Mouse (Mus musculus): ENCODE data around the gene Sh2b3. TPM values are rescaled to one million over a fixed set of nuclear protein-coding genes. Genes with fewer than 3 reads are reported as not detected.

Sh2b3 gene
- total RNA-seq, 2 experiments from 2014 or later: 18.5 to 18.7 TPM

GRCm38 (mm10) chr5:121795800-121796199 is 41.6 kb downstream of the Sh2b3 start:
- DNase-seq (ENCODE audit: low spot score in 2 of 2): no peak

- DNase-seq (ENCODE audit: low spot score in 2 of 2): no peak
These were observed 46.4 kb downstream of the Sh2b3 start for GRCm38 (mm10) chr5:121791026-121791425.

- no peak for DNase-seq (ENCODE audit: low spot score in 2 of 2)
These were observed 53.5 kb downstream of the Sh2b3 start for GRCm38 (mm10) chr5:121783862-121784500.

GRCm38 (mm10) chr5:121782467-121782866 is 55.0 kb downstream of the Sh2b3 start:
- no peak for DNase-seq (ENCODE audit: low spot score in 2 of 2)

- no peak for DNase-seq (ENCODE audit: low spot score in 2 of 2)
These were observed 57.3 kb downstream of the Sh2b3 start for GRCm38 (mm10) chr5:121780180-121780579.

- peak; percentile 47 to 76 for DNase-seq (ENCODE audit: low spot score in 2 of 2)
These were observed 58.8 kb downstream of the Sh2b3 start for GRCm38 (mm10) chr5:121778485-121779119.

GRCm38 (mm10) chr5:121771611-121772010 is 65.8 kb downstream of the Sh2b3 start:
- no peak for DNase-seq (ENCODE audit: low spot score in 2 of 2)

- no peak for DNase-seq (ENCODE audit: low spot score in 2 of 2)
These were observed 67.6 kb downstream of the Sh2b3 start for GRCm38 (mm10) chr5:121769827-121770226.

- peak in 1 of 2 experiments; percentile 49 for DNase-seq (ENCODE audit: low spot score in 2 of 2)
These were observed 69.9 kb downstream of the Sh2b3 start for GRCm38 (mm10) chr5:121767564-121767963.

GRCm38 (mm10) chr5:121766038-121766773 is 71.2 kb downstream of the Sh2b3 start:
- no peak for DNase-seq (ENCODE audit: low spot score in 2 of 2)

Small RNAs within 50 kb of the gene (microRNA-seq; reads per million reads assigned to microRNA genes)
- gene Mir7031: 3.8 to 5.7 reads per million in 2 experiments

Other genes with a start within 250 kb of the Sh2b3 start
- gene Aldh2, start 243.8 kb downstream of the Sh2b3 start, total RNA-seq (2021): 10 to 100 TPM; 88.3 to 96.7 TPM
- 1 to 10 TPM; 4.7 to 4.9 TPM for gene Acad12, start 218.7 kb downstream of the Sh2b3 start, total RNA-seq (2021)
- 1 to 10 TPM; 3.3 to 3.5 TPM for gene Acad10, start 177.1 kb downstream of the Sh2b3 start, total RNA-seq (2021)
- 10 to 100 TPM; 60.3 to 65.6 TPM for gene Brap, start 177.1 kb downstream of the Sh2b3 start, total RNA-seq (2021)
- gene Atxn2, start 126.3 kb downstream of the Sh2b3 start, total RNA-seq (2021): 100 to 1,000 TPM; 220 to 237 TPM
- 10 to 100 TPM; 10.3 to 12.4 TPM for gene Pheta1, start 11.3 kb upstream of the Sh2b3 start, total RNA-seq (2021)
- 10 to 100 TPM; 36.4 to 39.4 TPM for gene Cux2, start 212.5 kb upstream of the Sh2b3 start, total RNA-seq (2021)

Measured in layer of hippocampus, postnatal 14 days (tissue).